Mouse (Mus musculus) cerebellum, adult 9-11 months (tissue): ENCODE results near the gene Pabpn1.
"Not testable (repeated sequence)": the region's sequence is repeated elsewhere in the genome, so short reads cannot be mapped to it uniquely, and the experiment has no call there.

Source experiments
- DNase-seq: peaks from one replicate; pipeline ENCODE4 v3.0.0; 2022

Gene Pabpn1

GRCm38 (mm10) chr14:54937361-54938182, 45.3 kb downstream of the Pabpn1 start:
- no peak for DNase-seq

- no peak for DNase-seq
These were observed 46.3 kb downstream of the Pabpn1 start for GRCm38 (mm10) chr14:54938431-54939219.

DNA sequence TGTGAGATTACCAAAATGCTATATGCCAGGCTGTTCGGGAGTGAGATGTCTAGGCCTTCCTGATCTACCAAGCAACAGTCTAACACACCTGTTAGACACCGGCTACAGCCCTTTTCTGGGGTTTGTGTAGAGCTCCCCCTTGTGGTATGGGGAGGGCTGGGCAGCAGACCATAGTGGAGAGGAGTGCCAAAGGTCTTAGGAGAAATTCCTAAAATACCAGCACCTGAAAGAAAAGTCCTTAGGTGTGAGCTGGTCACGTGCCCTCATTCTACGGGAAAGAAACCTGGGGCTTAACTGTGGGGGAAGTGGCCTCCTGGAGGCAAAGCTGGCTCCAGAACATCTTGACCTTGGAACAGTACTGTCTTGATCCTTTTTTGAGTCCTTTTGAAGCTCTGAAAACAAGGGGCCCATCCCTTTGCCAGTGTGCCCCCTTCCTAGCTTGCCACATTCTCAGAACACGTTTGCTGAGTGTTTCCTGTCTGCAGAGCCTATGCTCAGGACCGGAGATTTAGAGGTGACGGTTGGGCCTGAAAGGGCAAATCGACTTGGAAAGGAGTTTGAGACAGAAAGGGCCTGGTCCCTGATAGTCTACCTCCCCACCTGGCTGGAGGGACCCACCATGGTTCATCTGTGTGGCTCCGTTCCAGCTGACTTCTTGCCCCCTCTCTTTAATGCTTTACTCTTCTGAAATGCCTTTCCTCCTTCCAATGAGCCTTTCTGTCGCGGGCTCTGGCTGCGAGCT, 47.3 kb downstream of the Pabpn1 start:
- peak; percentile 53 for DNase-seq

DNA sequence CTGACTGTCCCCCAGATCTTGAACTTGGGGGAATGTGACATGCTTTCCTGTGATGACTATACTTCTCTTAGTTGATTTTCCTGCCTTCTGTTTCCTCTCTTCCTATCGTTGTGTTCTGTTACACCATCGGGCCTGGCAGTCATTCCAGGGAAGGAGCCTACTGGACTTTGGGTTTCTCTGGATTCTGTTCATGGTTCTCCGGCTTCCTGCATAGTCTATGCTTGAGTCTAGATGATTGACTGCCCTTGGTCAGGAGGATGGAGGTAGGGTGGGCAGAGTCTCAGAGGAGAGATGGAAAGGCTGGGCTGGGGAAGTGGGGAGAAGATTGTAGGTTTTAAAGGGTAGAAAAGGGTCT, 47.9 kb downstream of the Pabpn1 start:
- no peak for DNase-seq

DNA sequence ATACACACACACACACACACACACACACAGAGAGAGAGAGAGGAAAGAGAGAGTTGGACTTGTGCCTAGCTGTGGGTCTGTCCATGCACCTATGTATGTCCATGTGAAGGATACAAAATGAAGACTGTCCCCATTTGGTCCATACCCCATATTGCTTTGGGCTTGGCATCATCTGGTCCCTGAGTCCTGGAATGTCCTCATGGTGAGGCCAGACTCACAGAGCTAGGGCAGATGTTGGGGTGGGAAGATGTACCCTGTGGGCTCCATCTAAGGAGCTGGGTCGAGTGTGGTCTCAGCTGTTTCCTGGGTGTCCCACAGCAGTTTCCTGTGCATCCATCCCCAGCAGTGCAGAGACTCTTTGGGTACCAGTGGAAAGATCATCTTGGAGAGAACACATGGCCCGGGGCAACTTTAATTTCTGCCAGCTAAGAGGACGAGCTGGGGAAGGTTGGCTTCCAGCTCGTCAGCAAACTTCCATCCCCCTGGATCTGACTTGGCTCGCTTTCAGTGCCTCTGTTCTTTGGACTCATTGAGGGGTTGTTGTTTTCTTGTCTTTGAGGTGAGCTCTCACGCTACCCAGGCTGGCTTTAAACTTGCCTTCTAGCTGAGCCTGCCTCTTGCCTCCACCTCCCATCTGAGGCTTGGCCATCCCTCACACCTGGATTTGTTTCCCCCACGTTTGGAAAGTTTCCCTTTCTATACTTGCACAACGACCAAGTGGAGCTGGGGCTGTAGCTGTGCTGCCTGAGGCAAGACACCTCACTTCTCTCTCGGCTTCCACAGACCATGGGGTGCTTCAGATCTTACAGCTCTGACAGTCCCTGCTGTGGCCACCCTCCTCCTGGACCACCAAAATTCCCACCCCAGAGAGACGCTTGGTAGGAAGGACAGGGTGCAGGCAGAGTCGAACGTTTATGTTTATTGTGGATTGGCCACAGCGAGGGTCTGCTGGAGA, 49.0 kb downstream of the Pabpn1 start:
- DNase-seq, result no peak

- no peak for DNase-seq
These were observed 50.2 kb downstream of the Pabpn1 start for GRCm38 (mm10) chr14:54942479-54942878.

DNA sequence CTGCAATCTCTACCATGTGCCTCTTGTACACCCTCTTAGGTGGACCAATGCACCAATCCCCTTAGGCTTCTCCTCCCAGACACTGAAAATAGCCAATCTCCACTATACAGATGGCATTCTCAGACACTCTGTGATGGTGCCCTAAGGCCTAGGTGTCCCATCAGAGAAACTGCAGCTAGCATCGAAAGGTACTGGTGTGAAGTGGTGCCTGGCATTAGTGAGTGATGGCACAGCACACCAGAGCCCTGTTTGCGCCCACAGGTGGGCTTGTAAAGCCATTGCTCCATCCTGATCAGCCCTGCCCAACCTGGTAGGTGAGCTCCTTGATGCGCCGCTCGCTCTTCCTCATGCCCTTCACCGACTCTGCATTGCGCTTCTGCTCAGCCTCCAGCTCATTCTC, 51.7 kb downstream of the Pabpn1 start:
- no peak for DNase-seq

DNA sequence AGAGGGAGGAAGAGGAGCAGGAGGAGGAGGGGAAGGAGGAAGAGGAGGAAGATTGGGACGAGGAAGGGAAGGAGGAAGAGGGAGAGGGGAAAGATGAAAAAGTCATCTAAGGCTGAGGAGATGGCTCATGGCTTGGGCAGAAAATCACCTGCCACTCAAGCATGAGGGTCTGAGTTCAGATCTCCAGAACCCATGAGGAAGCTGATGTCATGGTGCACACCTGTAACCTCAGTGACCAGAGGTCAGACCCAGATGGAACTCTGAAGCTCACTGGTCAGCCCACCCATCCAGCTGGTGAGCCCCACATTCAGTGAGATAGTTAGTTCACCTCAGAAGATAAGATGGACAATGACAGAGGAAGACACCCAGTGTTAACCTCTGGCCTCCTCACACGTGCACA, 52.6 kb downstream of the Pabpn1 start:
- DNase-seq, result no peak

GRCm38 (mm10) chr14:54945975-54946704, 53.8 kb downstream of the Pabpn1 start:
- no peak for DNase-seq

DNA sequence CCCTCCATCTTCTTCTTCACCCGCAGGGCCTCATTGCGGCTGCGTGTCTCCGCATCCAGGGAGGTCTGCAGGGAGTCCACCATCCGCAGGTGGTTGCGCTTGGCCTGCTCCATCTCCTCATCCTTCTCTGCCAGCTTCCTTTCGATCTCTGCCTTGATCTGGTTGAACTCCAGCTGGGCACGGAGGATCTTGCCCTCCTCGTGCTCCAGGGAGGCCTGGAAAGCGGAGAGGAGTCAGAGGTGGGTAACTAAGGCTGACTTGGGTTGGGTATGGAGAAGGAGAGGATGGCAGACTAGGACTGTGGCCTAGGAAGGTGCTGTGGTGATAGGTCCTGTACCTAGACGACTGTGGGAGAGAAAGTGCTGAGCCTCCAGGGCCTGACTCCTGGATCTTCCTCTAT, 54.7 kb downstream of the Pabpn1 start:
- not testable (repeated sequence) for DNase-seq
